Mouse (Mus musculus) telencephalon, adult 2 months (tissue): ENCODE measurements around the gene Col25a1.

Experiments used
- DNase-seq: peaks from one replicate; pipeline ENCODE4 v3.0.0-alpha.2; 2011; ENCODE audit warnings: low read depth, low spot score

Gene Col25a1

GRCm38 (mm10) chr3:130565586-130565985 is 434.3 kb downstream of the Col25a1 start:
- DNase-seq: no peak

- DNase-seq: no peak
Observed at GRCm38 (mm10) chr3:130568331-130569095, 437.2 kb downstream of the Col25a1 start.

- DNase-seq: no peak
Observed at GRCm38 (mm10) chr3:130573243-130573642, 441.9 kb downstream of the Col25a1 start.

GRCm38 (mm10) chr3:130574652-130575051 is 443.4 kb downstream of the Col25a1 start:
- DNase-seq: peak; percentile 31

GRCm38 (mm10) chr3:130576683-130577082 is 445.4 kb downstream of the Col25a1 start:
- no peak for DNase-seq

- DNase-seq: no peak
Observed at GRCm38 (mm10) chr3:130579501-130579900, 448.2 kb downstream of the Col25a1 start.

GRCm38 (mm10) chr3:130581577-130581976 is 450.3 kb downstream of the Col25a1 start:
- DNase-seq: no peak

- no peak for DNase-seq
Observed at GRCm38 (mm10) chr3:130582903-130583664, 451.8 kb downstream of the Col25a1 start.

GRCm38 (mm10) chr3:130584007-130584406 is 452.7 kb downstream of the Col25a1 start:
- DNase-seq: no peak

- DNase-seq: no peak
Observed at GRCm38 (mm10) chr3:130595050-130595449, 463.7 kb downstream of the Col25a1 start.

GRCm38 (mm10) chr3:130601491-130601890 is 470.2 kb downstream of the Col25a1 start:
- DNase-seq: no peak

GRCm38 (mm10) chr3:130607924-130608323 is 476.6 kb downstream of the Col25a1 start:
- DNase-seq: no peak

GRCm38 (mm10) chr3:130614444-130614843 is 483.1 kb downstream of the Col25a1 start:
- DNase-seq: no peak

GRCm38 (mm10) chr3:130615625-130616024 is 484.3 kb downstream of the Col25a1 start:
- DNase-seq: no peak

GRCm38 (mm10) chr3:130617439-130617898 is 486.2 kb downstream of the Col25a1 start, which contains the start of gene Etnppl:
Gene Etnppl, plus strand, starts transcription at chr3:130617448.
- DNase-seq: no peak

GRCm38 (mm10) chr3:130620517-130621146 is 489.3 kb downstream of the Col25a1 start:
- peak; percentile 27 for DNase-seq

GRCm38 (mm10) chr3:130628358-130628757 is 497.1 kb downstream of the Col25a1 start:
- no peak for DNase-seq

GRCm38 (mm10) chr3:130633859-130634258 is 502.6 kb downstream of the Col25a1 start:
- peak; percentile 6 for DNase-seq

GRCm38 (mm10) chr3:130646110-130646810 is 515.0 kb downstream of the Col25a1 start:
- no peak for DNase-seq
